Mouse (Mus musculus) C2C12 (cell line): ENCODE data around the gene Mrpl50. TPM values are rescaled to one million over a fixed set of nuclear protein-coding genes. Genes with fewer than 3 reads are reported as not detected.
"Not testable (repeated sequence)": the region's sequence is repeated elsewhere in the genome, so short reads cannot be mapped to it uniquely, and the experiment has no call there.

Experiments
- H3K27me3 ChIP-seq: one replicate; pipeline ENCODE4 v1.6.1; 2011; ENCODE audit not compliant: control insufficient read depth, insufficient read depth, insufficient read length
- H3K36me3 ChIP-seq: one replicate; pipeline ENCODE4 v1.6.1; 2011; ENCODE audit not compliant: control insufficient read depth, insufficient read depth
- H3K4me3 ChIP-seq: one replicate; pipeline ENCODE4 v1.5.1; 2011; ENCODE audit warnings: mild to moderate bottlenecking, control low read depth; ENCODE audit not compliant: poor library complexity, insufficient read depth, severe bottlenecking
- H3K79me2 ChIP-seq: one replicate; pipeline ENCODE4 v1.6.1; 2011; ENCODE audit not compliant: control insufficient read depth, insufficient read depth
- H3K79me3 ChIP-seq: one replicate; pipeline ENCODE4 v1.6.1; 2011; ENCODE audit warnings: low read depth, control low read depth
- H3ac ChIP-seq: one replicate; pipeline ENCODE3; 2011; ENCODE audit warnings: low read depth; ENCODE audit not compliant: control insufficient read depth, insufficient read length
- CEBPB ChIP-seq: IDR thresholded peaks from one replicate; pipeline ENCODE4 v1.6.1; 2011; ENCODE audit warnings: low read depth, mild to moderate bottlenecking, control low read depth, moderate library complexity
- CTCF ChIP-seq: IDR thresholded peaks from one replicate; pipeline ENCODE4 v1.5.1; 2011; ENCODE audit not compliant: control insufficient read depth, insufficient read depth, insufficient read length
- FOSL1 ChIP-seq: IDR thresholded peaks from one replicate; pipeline ENCODE4 v1.8.0; 2011; ENCODE audit warnings: mild to moderate bottlenecking, low read length; ENCODE audit not compliant: poor library complexity, insufficient read depth, severe bottlenecking
- MAX ChIP-seq: IDR thresholded peaks from one replicate; pipeline ENCODE4 v1.6.1; 2011; ENCODE audit warnings: mild to moderate bottlenecking, control low read depth
- MYOD1 ChIP-seq: IDR thresholded peaks from one replicate; pipeline ENCODE4 v1.6.1; 2011; ENCODE audit warnings: low read depth; ENCODE audit not compliant: control insufficient read depth, insufficient read length
- MYOG ChIP-seq: IDR thresholded peaks from one replicate; pipeline ENCODE4 v1.6.1; 2011; ENCODE audit not compliant: control insufficient read depth, insufficient read length; ENCODE audit errors: extremely low read depth
- USF1 ChIP-seq: IDR thresholded peaks from one replicate; pipeline ENCODE4 v1.6.1; 2011; ENCODE audit warnings: low read depth, mild to moderate bottlenecking, control low read depth, moderate library complexity
- polyA plus RNA-seq: library from polyadenylated mRNA; unstranded; fragments of >200 nt; fragmentation: generic; extraction: Trizol; gene quantifications from one replicate; pipeline ENCODE4 v1.2.1, GENCODE M21; 2012; ENCODE audit warnings: missing spikeins

The Mrpl50 gene
- polyA plus RNA-seq, 1 experiment = 16.0 TPM

GRCm38 (mm10) chr4:49514441-49514840 lies 6.5 kb downstream of the Mrpl50 start:
- H3K79me3 ChIP-seq = peaks cover 54% of the 10 kb centered on the region
- H3K27me3 ChIP-seq = no peaks in the 10 kb centered on the region
- no peak overlapping the region for H3ac ChIP-seq
- TF ChIP-seq FOSL1 (no peak), MYOG (no peak), CTCF (no peak), MYOD1 (no peak), CEBPB (no peak), USF1 (no peak), MAX (no peak)
- H3K79me2 ChIP-seq = peaks cover 53% of the 10 kb centered on the region
- H3K36me3 ChIP-seq = peaks cover 44% of the 10 kb centered on the region
- H3K4me3 ChIP-seq = no peak overlapping the region

- Histone ChIP-seq H3K79me3 (peaks cover 36% of the 10 kb centered on the region), H3K27me3 (no peaks in the 10 kb centered on the region), H3ac (no peak overlapping the region), H3K4me3 (no peak overlapping the region), H3K36me3 (peaks cover 44% of the 10 kb centered on the region), H3K79me2 (peaks cover 35% of the 10 kb centered on the region)
- TF ChIP-seq CTCF (no peak), MYOG (no peak), USF1 (no peak)
These were observed 8.3 kb downstream of the Mrpl50 start for GRCm38 (mm10) chr4:49512636-49513035.

GRCm38 (mm10) chr4:49510236-49510835 lies 10.6 kb downstream of the Mrpl50 start:
- H3K27me3 ChIP-seq, H3K4me3 ChIP-seq, H3ac ChIP-seq: not testable (repeated sequence)
- peaks cover 12% of the 10 kb centered on the region for H3K79me2 ChIP-seq
- peaks cover 13% of the 10 kb centered on the region for H3K79me3 ChIP-seq
- peaks cover 40% of the 10 kb centered on the region for H3K36me3 ChIP-seq

- TF ChIP-seq USF1 (no peak), MYOG (no peak), CEBPB (no peak), MAX (no peak), FOSL1 (no peak), CTCF (no peak), MYOD1 (no peak)
- Histone ChIP-seq H3K27me3 (no peaks in the 10 kb centered on the region), H3K4me3 (no peak overlapping the region), H3ac (no peak overlapping the region), H3K79me3 (peaks cover 7% of the 10 kb centered on the region), H3K79me2 (peaks cover under 1% of the 10 kb centered on the region), H3K36me3 (peaks cover 29% of the 10 kb centered on the region)
These were observed 11.7 kb downstream of the Mrpl50 start for GRCm38 (mm10) chr4:49509183-49509582.

GRCm38 (mm10) chr4:49506386-49506785 lies 14.5 kb downstream of the Mrpl50 start, which contains the start of gene Baat:
TSS of gene Baat (minus strand) at chr4:49506557.
- Histone ChIP-seq H3K4me3 (no peak within 1 kb of the TSS), H3K79me3 (no peaks in the 10 kb centered on the region), H3K27me3 (no peaks in the 10 kb centered on the region), H3K36me3 (peaks cover 3% of the 10 kb centered on the region), H3ac (no peak within 1 kb of the TSS), H3K79me2 (no peaks in the 10 kb centered on the region)
- TF ChIP-seq MYOG (no peak), USF1 (no peak), CTCF (no peak), FOSL1 (no peak), MAX (no peak), MYOD1 (no peak), CEBPB (no peak)

GRCm38 (mm10) chr4:49503563-49503962 lies 17.3 kb downstream of the Mrpl50 start:
- no peaks in the 10 kb centered on the region for H3K79me2 ChIP-seq
- no peak for TF ChIP-seq CTCF
- no peak for TF ChIP-seq MYOD1
- no peak for TF ChIP-seq CEBPB
- TF ChIP-seq USF1 = no peak
- no peak overlapping the region for H3ac ChIP-seq
- no peaks in the 10 kb centered on the region for H3K79me3 ChIP-seq
- H3K4me3 ChIP-seq = no peak overlapping the region
- no peaks in the 10 kb centered on the region for H3K27me3 ChIP-seq
- no peaks in the 10 kb centered on the region for H3K36me3 ChIP-seq

GRCm38 (mm10) chr4:49485934-49486650 lies 34.8 kb downstream of the Mrpl50 start:
- H3K27me3 ChIP-seq, H3K79me3 ChIP-seq, H3ac ChIP-seq, H3K36me3 ChIP-seq, H3K4me3 ChIP-seq, H3K79me2 ChIP-seq: not testable (repeated sequence)
